Mouse (Mus musculus): ENCODE results near the gene Ppm1d. TPM values are rescaled to one million over a fixed set of nuclear protein-coding genes. Genes with fewer than 3 reads are reported as not detected.

Gene Ppm1d
- polyA plus RNA-seq (2016; fragmentation: Nextera tagmentation; extraction: Ambion mirVana), result 17.7 and 18.5 TPM in 2 replicates

GRCm38 (mm10) chr11:85310713-85311574, at the start of gene Ppm1d:
Gene Ppm1d (plus strand): TSS chr11:85311244.
- under 1% methylated on average over 71 of the region's 78 CpGs for WGBS
- Histone ChIP-seq H3K4me2 (peak within 1 kb of the TSS; percentile 93), H3K4me1 (replicated peaks) (peaks cover 19% of the 10 kb centered on the region), H3K9ac (peak within 1 kb of the TSS; percentile 95), H3K27me3 (replicated peaks) (no peaks in the 10 kb centered on the region), H3K27ac (ENCODE audit: poor library complexity, severe bottlenecking) (peak within 1 kb of the TSS; percentile 95), H3K9me3 (replicated peaks) (no peaks in the 10 kb centered on the region), H3K36me3 (peaks cover 11% of the 10 kb centered on the region), H3K4me3 (peak within 1 kb of the TSS; percentile 95)
- peak; percentile 96 for ATAC-seq (ENCODE audit: insufficient number of reproducible peaks, low FRiP score)

GRCm38 (mm10) chr11:85264635-85265034, 46.4 kb upstream of the Ppm1d start:
- Histone ChIP-seq H3K9me3 (replicated peaks) (no peaks in the 10 kb centered on the region), H3K4me3 (no peak overlapping the region), H3K36me3 (no peaks in the 10 kb centered on the region), H3K27ac (ENCODE audit: poor library complexity, severe bottlenecking) (no peak overlapping the region), H3K4me1 (replicated peaks) (no peaks in the 10 kb centered on the region), H3K9ac (no peak overlapping the region), H3K27me3 (replicated peaks) (no peaks in the 10 kb centered on the region), H3K4me2 (no peak overlapping the region)
- WGBS, result 51% methylated on average over 5 of the region's 5 CpGs
- 0 out of 2 replicates have a peak, but pooled peaks have one; percentile 25 for ATAC-seq (ENCODE audit: insufficient number of reproducible peaks, low FRiP score)

- Histone ChIP-seq H3K4me1 (replicated peaks) (no peaks in the 10 kb centered on the region), H3K9ac (no peak overlapping the region), H3K9me3 (replicated peaks) (no peaks in the 10 kb centered on the region), H3K27me3 (replicated peaks) (no peaks in the 10 kb centered on the region), H3K36me3 (no peaks in the 10 kb centered on the region), H3K4me2 (no peak overlapping the region), H3K4me3 (no peak overlapping the region), H3K27ac (ENCODE audit: poor library complexity, severe bottlenecking) (no peak overlapping the region)
- WGBS, result 100% methylated on average over 1 of the region's 1 CpGs
- no peak for ATAC-seq (ENCODE audit: insufficient number of reproducible peaks, low FRiP score)
Measured at GRCm38 (mm10) chr11:85267393-85267792, 43.7 kb upstream of the Ppm1d start.

- Histone ChIP-seq H3K36me3 (no peaks in the 10 kb centered on the region), H3K4me1 (replicated peaks) (no peaks in the 10 kb centered on the region), H3K27me3 (replicated peaks) (no peaks in the 10 kb centered on the region), H3K27ac (ENCODE audit: poor library complexity, severe bottlenecking) (no peak overlapping the region), H3K9ac (no peak overlapping the region), H3K4me3 (no peak overlapping the region), H3K4me2 (no peak overlapping the region), H3K9me3 (replicated peaks) (no peaks in the 10 kb centered on the region)
- 49% methylated on average over 3 of the region's 3 CpGs for whole genome bisulfite sequencing
- ATAC-seq (ENCODE audit: insufficient number of reproducible peaks, low FRiP score), result no peak
Measured at GRCm38 (mm10) chr11:85270631-85271030, 40.4 kb upstream of the Ppm1d start.

- H3K36me3 ChIP-seq, result no peaks in the 10 kb centered on the region
- peaks cover 15% of the 10 kb centered on the region; the same call in 1 of the 2 replicates for H3K4me1 ChIP-seq (replicated peaks)
- no peak overlapping the region for H3K27ac ChIP-seq (ENCODE audit: poor library complexity, severe bottlenecking)
- H3K9ac ChIP-seq, result no peak overlapping the region
- no peaks in the 10 kb centered on the region for H3K9me3 ChIP-seq (replicated peaks)
- no peak overlapping the region for H3K4me2 ChIP-seq
- no peak overlapping the region for H3K4me3 ChIP-seq
- H3K27me3 ChIP-seq (replicated peaks), result no peaks in the 10 kb centered on the region
- 69% methylated on average over 6 of the region's 6 CpGs for WGBS
- no peak for ATAC-seq (ENCODE audit: insufficient number of reproducible peaks, low FRiP score)
Measured at GRCm38 (mm10) chr11:85273299-85273698, 37.7 kb upstream of the Ppm1d start.

GRCm38 (mm10) chr11:85275151-85275550, 35.9 kb upstream of the Ppm1d start:
- ATAC-seq (ENCODE audit: insufficient number of reproducible peaks, low FRiP score), result no peak
- WGBS, result 73% methylated on average over 5 of the region's 5 CpGs

GRCm38 (mm10) chr11:85277609-85278008, 33.4 kb upstream of the Ppm1d start:
- H3K4me1 ChIP-seq (replicated peaks), result peaks cover 15% of the 10 kb centered on the region; the same call in 1 of the 2 replicates
- H3K27me3 ChIP-seq (replicated peaks), result no peaks in the 10 kb centered on the region
- no peak overlapping the region for H3K4me3 ChIP-seq
- no peak for ATAC-seq (ENCODE audit: insufficient number of reproducible peaks, low FRiP score)
- no peak overlapping the region for H3K9ac ChIP-seq
- H3K27ac ChIP-seq (ENCODE audit: poor library complexity, severe bottlenecking), result no peak overlapping the region
- no peak overlapping the region for H3K4me2 ChIP-seq
- H3K36me3 ChIP-seq, result no peaks in the 10 kb centered on the region
- WGBS, result 41% methylated on average over 5 of the region's 5 CpGs
- no peaks in the 10 kb centered on the region for H3K9me3 ChIP-seq (replicated peaks)

More at GRCm38 (mm10) chr11:85275151-85275550, 35.9 kb upstream of the Ppm1d start:
- no peak overlapping the region for H3K4me3 ChIP-seq
- H3K4me2 ChIP-seq, result no peak overlapping the region
- no peaks in the 10 kb centered on the region for H3K36me3 ChIP-seq
- H3K9me3 ChIP-seq (replicated peaks), result no peaks in the 10 kb centered on the region
- no peak overlapping the region for H3K27ac ChIP-seq (ENCODE audit: poor library complexity, severe bottlenecking)
- H3K9ac ChIP-seq, result no peak overlapping the region
- H3K27me3 ChIP-seq (replicated peaks), result no peaks in the 10 kb centered on the region
- H3K4me1 ChIP-seq (replicated peaks), result peaks cover 15% of the 10 kb centered on the region; the same call in 1 of the 2 replicates

- Histone ChIP-seq H3K27ac (ENCODE audit: poor library complexity, severe bottlenecking) (no peak overlapping the region), H3K4me2 (no peak overlapping the region)
- 56% methylated on average over 1 of the region's 1 CpGs for WGBS
Measured at GRCm38 (mm10) chr11:85278175-85278574, 32.9 kb upstream of the Ppm1d start.

GRCm38 (mm10) chr11:85281219-85281878, 29.7 kb upstream of the Ppm1d start:
- Histone ChIP-seq H3K27me3 (replicated peaks) (no peaks in the 10 kb centered on the region), H3K4me2 (no peak overlapping the region), H3K9me3 (replicated peaks) (no peaks in the 10 kb centered on the region), H3K27ac (ENCODE audit: poor library complexity, severe bottlenecking) (no peak overlapping the region), H3K36me3 (no peaks in the 10 kb centered on the region), H3K9ac (no peak overlapping the region), H3K4me3 (no peak overlapping the region), H3K4me1 (replicated peaks) (peaks cover 15% of the 10 kb centered on the region; the same call in 1 of the 2 replicates)
- ATAC-seq (ENCODE audit: insufficient number of reproducible peaks, low FRiP score), result no peak; the same call in 1 of the 2 replicates
- 51% methylated on average over 15 of the region's 15 CpGs for WGBS

More at GRCm38 (mm10) chr11:85278175-85278574, 32.9 kb upstream of the Ppm1d start:
- ATAC-seq (ENCODE audit: insufficient number of reproducible peaks, low FRiP score), result no peak
- Histone ChIP-seq H3K9ac (no peak overlapping the region), H3K4me1 (replicated peaks) (peaks cover 15% of the 10 kb centered on the region; the same call in 1 of the 2 replicates), H3K9me3 (replicated peaks) (no peaks in the 10 kb centered on the region), H3K27me3 (replicated peaks) (no peaks in the 10 kb centered on the region), H3K4me3 (no peak overlapping the region), H3K36me3 (no peaks in the 10 kb centered on the region)

- ATAC-seq (ENCODE audit: insufficient number of reproducible peaks, low FRiP score), result peak; percentile 74; the same call in 1 of the 2 replicates
- no peak overlapping the region for H3K4me3 ChIP-seq
- 0 out of 2 replicates have a peak, but pooled peaks cover 2% of the 10 kb centered on the region for H3K9me3 ChIP-seq (replicated peaks)
- 61% methylated on average over 13 of the region's 13 CpGs for WGBS
- H3K36me3 ChIP-seq, result no peaks in the 10 kb centered on the region
- no peak overlapping the region for H3K27ac ChIP-seq (ENCODE audit: poor library complexity, severe bottlenecking)
- no peak overlapping the region for H3K9ac ChIP-seq
- no peak overlapping the region for H3K4me2 ChIP-seq
- no peaks in the 10 kb centered on the region for H3K27me3 ChIP-seq (replicated peaks)
- no peaks in the 10 kb centered on the region for H3K4me1 ChIP-seq (replicated peaks)
Measured at GRCm38 (mm10) chr11:85297953-85298352, 13.1 kb upstream of the Ppm1d start.

- no peaks in the 10 kb centered on the region for H3K36me3 ChIP-seq
Measured at GRCm38 (mm10) chr11:85299880-85300279, 11.2 kb upstream of the Ppm1d start.

More at GRCm38 (mm10) chr11:85299880-85300279, 11.2 kb upstream of the Ppm1d start:
- Histone ChIP-seq H3K27me3 (replicated peaks) (no peaks in the 10 kb centered on the region), H3K4me1 (replicated peaks) (no peaks in the 10 kb centered on the region), H3K4me3 (no peak overlapping the region), H3K9me3 (replicated peaks) (no peaks in the 10 kb centered on the region), H3K9ac (no peak overlapping the region), H3K4me2 (no peak overlapping the region), H3K27ac (ENCODE audit: poor library complexity, severe bottlenecking) (no peak overlapping the region)
- WGBS, result 47% methylated on average over 2 of the region's 2 CpGs
- ATAC-seq (ENCODE audit: insufficient number of reproducible peaks, low FRiP score), result no peak

All from heart, embryonic 12.5 days (tissue).